Mouse (Mus musculus) A20 (cell line): ENCODE measurements around the gene Tbccd1.
A peak's percentile ranks its signal among the peaks of the same experiment; 100 is the strongest.

Experiments
- DNase-seq: peaks from one replicate; pipeline ENCODE4 v3.0.0-alpha.2; 2011; ENCODE audit warnings: low read depth, low spot score

The Tbccd1 gene

GRCm38 (mm10) chr16:22857431-22858113 is at the start of gene Tbccd1, which contains the start of gene Dnajb11:
Gene Tbccd1, minus strand, starts transcription at chr16:22857669.
Gene Dnajb11, plus strand, starts transcription at chr16:22857845.
- DNase-seq = peak; percentile 99

- no peak for DNase-seq
These were observed 43.9 kb upstream of the Tbccd1 start for GRCm38 (mm10) chr16:22901326-22901725.

- no peak for DNase-seq
These were observed 42.5 kb upstream of the Tbccd1 start for GRCm38 (mm10) chr16:22899866-22900570.

GRCm38 (mm10) chr16:22899346-22899745 is 41.9 kb upstream of the Tbccd1 start:
- no peak for DNase-seq

DNA sequence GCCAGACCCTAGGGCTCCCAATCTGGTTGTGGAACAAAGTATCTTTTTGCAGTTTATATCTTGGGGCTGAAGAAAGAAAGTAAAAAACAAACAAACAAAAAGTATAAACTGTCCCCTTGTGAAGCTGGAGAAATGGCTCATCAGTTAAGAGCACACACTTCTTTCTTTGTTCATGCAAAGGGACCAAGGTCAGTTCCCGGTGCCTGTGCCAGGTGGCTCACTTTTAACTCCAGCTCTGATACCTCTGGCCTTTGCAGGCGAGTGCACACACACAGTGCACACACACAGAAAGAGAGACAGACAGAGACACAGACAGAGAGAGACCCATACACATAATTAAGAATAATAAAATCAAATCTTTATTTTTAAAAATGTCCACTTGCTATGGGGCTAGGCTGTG is 39.1 kb upstream of the Tbccd1 start:
- no peak for DNase-seq

- no peak for DNase-seq
These were observed 36.6 kb upstream of the Tbccd1 start for GRCm38 (mm10) chr16:22894095-22894494.

DNA sequence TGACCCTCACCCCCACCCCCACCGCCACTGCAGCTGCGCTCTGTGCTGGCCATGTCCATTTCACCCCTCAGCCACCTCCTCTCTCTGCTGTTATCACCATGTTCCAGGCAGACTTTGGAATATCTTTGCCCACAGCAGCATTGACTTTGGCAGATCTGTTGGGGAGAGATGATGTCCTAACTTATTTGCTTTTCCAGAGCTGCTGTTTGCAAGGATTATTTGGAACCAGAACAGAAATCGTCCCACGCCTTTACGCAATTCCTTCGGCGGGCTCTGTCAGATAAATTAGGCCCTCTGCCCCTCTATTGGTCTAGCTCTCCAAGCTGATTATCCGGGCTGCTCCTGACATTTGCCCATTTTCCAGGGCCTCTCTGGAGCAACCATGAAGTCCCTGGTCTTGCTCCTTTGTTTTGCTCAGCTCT is 34.3 kb upstream of the Tbccd1 start:
- DNase-seq = no peak

- no peak for DNase-seq
These were observed 33.4 kb upstream of the Tbccd1 start, which contains the start of gene Ahsg for GRCm38 (mm10) chr16:22890683-22891510. Gene Ahsg, plus strand, starts transcription at chr16:22891277.

DNA sequence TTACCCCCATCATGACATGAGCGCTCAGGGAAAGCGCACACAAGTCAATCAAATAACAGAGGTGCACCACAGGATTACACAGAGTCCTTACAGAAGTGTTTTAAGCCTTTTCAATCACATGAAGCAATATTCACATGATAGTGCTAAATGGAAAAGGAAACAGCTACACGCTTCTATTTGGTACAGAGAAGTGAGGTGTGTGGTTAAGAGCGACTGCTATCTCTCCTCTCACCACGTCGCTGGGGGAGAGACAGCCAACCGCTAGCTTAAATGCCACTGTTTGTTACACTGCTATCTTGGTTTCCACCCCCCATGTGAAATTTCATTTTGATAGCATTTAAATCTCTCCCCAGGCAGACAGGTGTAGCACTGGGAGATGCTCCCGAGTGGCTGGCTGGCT is 32.2 kb upstream of the Tbccd1 start:
- no peak for DNase-seq

DNA sequence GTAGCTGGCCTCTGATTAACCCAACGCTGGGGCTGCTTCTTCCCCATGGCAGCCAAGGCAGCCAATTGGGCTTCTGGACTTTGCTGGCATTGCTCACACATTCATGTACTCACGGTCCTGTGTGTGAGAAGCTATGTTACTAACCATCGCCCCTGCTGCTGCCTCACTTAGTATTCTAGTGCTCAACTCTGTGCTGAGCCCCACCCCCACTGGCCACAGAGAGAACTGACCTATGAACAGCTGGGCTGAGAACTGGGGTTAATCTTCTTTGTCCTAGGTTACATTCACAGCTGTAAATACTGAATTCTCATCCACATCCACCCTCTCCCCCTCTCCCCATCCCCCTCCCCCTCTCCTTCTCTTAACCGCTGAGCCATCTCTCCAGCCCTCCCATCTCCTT is 31.4 kb upstream of the Tbccd1 start:
- DNase-seq = no peak

DNA sequence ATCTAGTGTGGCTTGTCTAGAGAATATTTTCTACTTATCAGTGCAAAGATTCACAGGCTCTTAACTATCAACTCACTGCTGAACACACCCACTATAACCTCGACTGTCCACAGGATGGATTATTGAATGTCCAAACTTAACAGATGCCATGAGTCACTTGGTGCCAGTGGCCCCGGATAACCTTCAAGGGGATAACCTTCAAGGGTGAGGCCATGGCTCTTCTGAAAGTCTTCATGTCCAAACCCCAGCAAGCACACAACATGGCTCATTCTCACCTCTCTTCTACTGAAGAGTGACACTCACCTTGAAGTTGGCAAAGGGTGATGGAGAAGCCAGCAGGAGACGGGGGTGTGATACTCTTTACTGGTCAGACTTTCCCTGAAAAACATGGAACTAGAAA is 29.3 kb upstream of the Tbccd1 start:
- DNase-seq = no peak

DNA sequence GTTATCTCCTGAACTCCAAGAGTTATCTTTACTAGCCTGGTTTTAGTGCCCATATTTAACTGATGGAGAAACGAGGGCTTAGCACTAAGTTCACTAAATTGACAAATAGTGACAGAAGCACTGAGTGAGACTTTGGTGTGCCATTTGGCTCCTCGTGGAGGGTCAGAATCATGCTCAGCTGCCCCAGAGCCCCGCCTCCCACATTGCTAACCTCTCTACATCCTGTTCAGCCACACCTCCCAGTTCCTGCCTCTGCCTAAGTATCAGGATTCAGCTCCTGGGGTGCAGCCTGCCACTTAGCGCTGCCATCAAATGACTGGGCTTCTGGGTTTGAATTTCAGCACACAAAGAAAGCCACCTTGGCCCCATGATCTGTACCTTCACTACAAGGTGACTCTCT is 27.9 kb upstream of the Tbccd1 start:
- no peak for DNase-seq

DNA sequence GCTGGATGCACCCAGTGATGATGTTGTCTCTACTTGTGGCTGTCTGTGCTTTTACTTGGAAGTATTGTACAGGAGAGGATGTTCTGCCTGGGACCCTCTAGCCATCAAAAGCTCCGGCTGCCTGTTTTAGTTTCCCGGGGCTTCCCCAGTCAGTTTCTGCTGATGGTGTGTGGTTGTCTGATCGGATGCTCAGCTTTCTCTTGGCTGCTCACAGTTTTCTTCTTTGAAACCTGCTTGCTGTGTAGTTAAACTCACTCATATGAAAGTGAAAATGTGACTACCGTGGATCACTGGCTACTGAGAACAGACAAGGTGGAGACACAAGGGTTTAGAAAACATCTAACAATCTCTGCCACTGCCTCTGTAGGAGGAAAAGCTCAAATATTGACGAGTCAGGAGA is 26.0 kb upstream of the Tbccd1 start:
- DNase-seq = peak; percentile 6

GRCm38 (mm10) chr16:22881487-22881886 is 24.0 kb upstream of the Tbccd1 start:
- DNase-seq = no peak

- no peak for DNase-seq
These were observed 23.4 kb upstream of the Tbccd1 start for GRCm38 (mm10) chr16:22880900-22881299.

DNA sequence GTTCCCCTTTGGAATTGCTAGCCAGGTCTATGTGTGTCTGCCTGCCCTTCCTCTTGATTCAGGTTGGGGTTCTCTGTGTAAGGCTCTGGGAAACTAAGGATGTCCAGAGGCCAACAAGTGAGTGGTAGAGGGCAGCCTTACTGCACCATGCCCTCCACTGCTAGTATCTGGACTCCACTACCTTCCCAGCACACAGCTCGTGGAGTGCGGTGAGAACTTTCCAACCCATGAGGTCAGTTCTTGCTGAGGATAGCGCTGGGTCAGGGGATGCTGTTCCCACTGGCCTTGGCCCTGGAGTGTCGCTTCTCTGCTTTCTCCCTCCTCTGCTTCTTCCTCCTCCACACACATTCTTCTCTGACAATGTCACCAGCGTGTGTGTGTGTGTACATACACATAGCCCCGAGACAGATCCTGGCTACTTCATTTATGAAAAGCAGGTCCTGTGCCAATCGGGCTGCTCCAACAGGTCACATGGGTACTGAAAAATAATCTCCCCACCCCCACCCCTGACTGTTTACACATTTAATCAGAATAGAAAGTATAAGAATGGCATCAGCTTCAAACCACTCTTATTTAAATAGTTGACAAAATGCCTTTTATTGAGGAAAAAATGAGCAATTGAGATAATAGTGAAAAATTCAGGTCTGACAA is 22.6 kb upstream of the Tbccd1 start:
- no peak for DNase-seq

GRCm38 (mm10) chr16:22878716-22879115 is 21.2 kb upstream of the Tbccd1 start:
- no peak for DNase-seq

DNA sequence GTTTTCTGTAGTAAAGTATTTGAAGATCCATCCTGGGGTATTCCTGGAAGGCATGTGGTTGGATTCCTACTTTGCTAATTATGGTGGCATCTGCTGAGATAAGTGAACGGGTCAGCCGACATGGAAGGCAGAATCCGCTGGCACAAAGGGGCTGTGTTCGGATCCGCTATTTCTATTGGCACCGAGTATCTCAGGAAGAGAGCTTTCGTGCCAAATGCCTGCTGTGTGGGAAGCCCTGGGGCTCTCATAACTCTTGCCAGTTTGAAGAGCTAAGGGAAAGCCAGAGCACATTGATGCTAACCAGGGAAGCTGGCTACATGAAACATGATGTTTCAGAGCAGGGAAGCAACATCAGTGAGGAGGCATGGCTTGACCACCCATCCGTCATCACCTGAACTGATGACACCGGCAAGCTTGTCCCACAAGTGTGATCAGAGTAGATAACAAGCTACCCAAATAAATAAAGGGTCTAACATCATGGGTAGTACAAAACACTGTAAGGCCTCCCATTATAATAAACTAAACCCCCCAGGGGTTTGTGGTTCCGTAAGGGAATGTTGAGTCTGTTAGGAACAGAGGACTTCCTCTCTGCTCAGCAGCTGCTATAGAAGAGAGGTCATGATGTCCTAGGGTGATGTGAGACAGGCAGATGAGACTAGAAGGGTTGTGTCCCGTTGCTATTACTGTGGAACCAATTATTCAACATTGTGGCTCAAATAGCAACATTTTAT is 20.4 kb upstream of the Tbccd1 start:
- DNase-seq = no peak

DNA sequence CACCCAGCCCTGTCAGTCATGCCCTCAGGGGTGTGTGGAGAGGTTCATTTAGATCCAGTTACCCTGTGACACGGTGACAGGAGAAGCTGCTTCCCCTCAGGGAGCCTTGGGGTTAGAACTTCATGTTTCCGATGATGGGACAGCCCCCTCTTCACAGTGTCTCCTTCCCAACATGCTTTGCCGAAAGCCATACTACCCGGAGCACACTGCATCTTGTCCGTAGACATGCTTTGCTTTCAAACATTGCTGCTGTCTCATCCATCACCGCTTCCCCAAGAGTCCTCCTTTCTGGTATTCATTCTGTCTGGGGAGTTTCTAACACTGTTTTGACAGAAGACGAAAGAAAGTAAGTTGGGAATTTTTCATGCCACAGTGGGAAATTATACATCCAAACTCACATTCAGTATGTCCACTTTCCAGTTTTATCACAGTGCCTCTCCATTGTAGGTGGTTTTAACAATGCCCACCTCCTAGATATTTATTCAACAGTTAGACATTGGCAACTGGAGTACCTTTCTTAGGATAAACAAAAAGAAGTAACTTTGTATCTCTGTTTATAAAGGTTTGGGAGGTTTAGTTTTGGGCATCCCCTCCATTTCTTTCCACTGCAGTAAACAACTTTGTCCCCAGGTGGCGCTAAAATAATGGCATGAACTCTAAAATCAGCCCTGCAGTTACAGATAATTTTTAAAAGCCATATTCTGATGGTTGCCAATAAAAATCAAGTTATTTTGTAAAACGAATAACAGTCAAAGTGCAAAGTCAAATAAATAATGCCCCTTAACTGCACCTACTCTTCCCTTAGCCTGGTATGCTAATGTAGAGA is 19.0 kb upstream of the Tbccd1 start:
- peak; percentile 38 for DNase-seq

- DNase-seq = no peak
These were observed 15.9 kb upstream of the Tbccd1 start for GRCm38 (mm10) chr16:22873369-22873768.
